Mouse (Mus musculus) liver, embryonic 14.5 days (tissue): ENCODE measurements at regions not wholly inside any gene's neighbourhood (a gene's known extent, or its start where the extent isn't known, plus 50 kb on each side); places are given as distances from the start of the nearest gene placed in this dataset.

Experiments
- ATAC-seq: fragments of 200-750 bp; cut with Nextera tagmentation; 2 replicates; pipeline ENCODE4 v1.8.0; 2017; ENCODE audit warnings: moderate number of reproducible peaks, mild to moderate bottlenecking, moderate library complexity; ENCODE audit not compliant: insufficient read depth
- DNase-seq, 3 experiments: peaks; one replicate each; pipeline ENCODE4 v3.0.0-alpha.2; 2012 to 2013; ENCODE audit warnings: low read depth in 3 of 3, low spot score in 3 of 3
- H3K27ac ChIP-seq: fragments of 300-500 bp; sonication (generic); 2 replicates; pipeline ENCODE4 v1.5.1; 2014; ENCODE audit warnings: moderate library complexity, mild to moderate bottlenecking, control low read depth, inconsistent platforms
- H3K27me3 ChIP-seq: fragments of 300-500 bp; sonication (generic); 2 replicates; pipeline ENCODE4 v1.6.1; 2014; ENCODE audit warnings: mild to moderate bottlenecking, low read length, moderate library complexity; ENCODE audit not compliant: control insufficient read depth, insufficient read depth
- H3K36me3 ChIP-seq: fragments of 300-500 bp; sonication (generic); replicated peaks from 2 replicates; pipeline ENCODE4 v1.6.1; 2014; ENCODE audit warnings: low read depth; ENCODE audit not compliant: control insufficient read depth, insufficient read depth
- H3K4me1 ChIP-seq, 2 experiments: fragments of 200-500 bp in 1 of 2; fragments of 300-500 bp in 1 of 2; sonication (generic) in 1 of 2; replicated peaks; 2 replicates each; pipeline ENCODE4 v1.6.1; 2012 to 2014; ENCODE audit warnings: antibody characterized with exemption in 1 of 2, inconsistent platforms in 1 of 2, low read length in 1 of 2; ENCODE audit not compliant: control insufficient read depth in 2 of 2, insufficient read depth in 2 of 2
- H3K4me2 ChIP-seq: fragments of 300-500 bp; sonication (generic); 2 replicates; pipeline ENCODE4 v1.6.1; 2014; ENCODE audit warnings: low read depth, mild to moderate bottlenecking, control low read depth, moderate library complexity
- H3K4me3 ChIP-seq, 2 experiments: fragments of 200-500 bp in 1 of 2; fragments of 300-500 bp in 1 of 2; sonication (generic) in 1 of 2; 2 replicates each; pipeline ENCODE4 v1.5.1; 2012 to 2014; ENCODE audit warnings: low read depth in 2 of 2, low read length in 2 of 2, mild to moderate bottlenecking in 2 of 2, control low read depth in 1 of 2, inconsistent platforms in 1 of 2, moderate library complexity in 1 of 2; ENCODE audit not compliant: insufficient read depth in 1 of 2
- H3K9ac ChIP-seq: fragments of 300-500 bp; sonication (generic); replicated peaks from 2 replicates; pipeline ENCODE4 v1.6.1; 2014; ENCODE audit warnings: mild to moderate bottlenecking, control low read depth, moderate library complexity
- H3K9me3 ChIP-seq: fragments of 300-500 bp; sonication (generic); 2 replicates; pipeline ENCODE4 v1.6.1; 2016; ENCODE audit warnings: low read length, mixed read lengths; ENCODE audit not compliant: control insufficient read depth
- CTCF ChIP-seq: IDR thresholded peaks from 2 replicates; pipeline ENCODE4 v1.5.1; 2016; ENCODE audit warnings: antibody characterized with exemption, low read depth, control low read depth
- EP300 ChIP-seq: IDR thresholded peaks from 2 replicates; pipeline ENCODE4 v1.6.1; 2016; ENCODE audit warnings: antibody characterized with exemption, low read depth
- WGBS: fragments of 180-500 bp; shearing (Covaris S2); extraction: QIAGEN DNeasy Blood & Tissue Kit; methylation state at CpG from one replicate; pipeline ENCODE4 v1.1.7; 2014; ENCODE audit not compliant: insufficient replicate concordance; 5-methylcytosine and 5-hydroxymethylcytosine counted together

DNA sequence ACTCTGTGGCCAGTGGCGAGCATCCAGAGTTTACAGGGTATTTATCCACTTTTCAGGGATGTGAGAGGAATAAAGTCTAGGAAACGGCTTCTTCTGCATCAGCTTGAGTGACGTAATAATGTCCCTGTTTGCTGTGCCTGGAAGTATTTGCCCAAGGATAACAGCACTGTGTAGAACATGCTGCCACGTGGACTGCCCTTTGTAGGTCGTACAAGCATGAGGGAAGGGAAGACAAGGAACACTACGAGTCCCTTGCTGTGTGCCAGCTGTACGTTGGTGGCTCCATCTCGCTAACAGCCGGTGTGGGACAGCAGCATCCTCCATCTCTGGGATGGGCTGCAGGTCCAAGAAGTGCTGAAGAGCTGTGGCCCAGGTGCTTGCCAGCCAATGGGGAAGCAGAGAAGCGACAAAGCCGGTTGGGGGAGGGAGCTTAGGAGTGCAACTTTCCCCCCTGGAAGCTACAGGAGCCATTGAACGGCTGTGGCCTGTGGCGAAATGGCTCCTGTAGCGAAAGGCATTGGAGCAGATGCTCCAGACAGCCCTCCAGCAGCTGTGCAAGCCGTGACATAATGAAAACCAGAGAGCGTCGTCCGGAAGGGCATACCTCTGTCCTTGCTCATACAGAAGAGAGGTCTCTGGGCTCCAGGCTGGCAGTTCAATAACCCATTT, 65.0 kb upstream of the Epcam start:
- TF ChIP-seq CTCF = no peak
- no peak overlapping the region for H3K4me3 ChIP-seq
- ATAC-seq (0 out of 2 replicates have a peak, but pooled peaks have one; percentile 38), DNase-seq (no peak)
- H3K4me1 ChIP-seq = peaks cover 0 to 6% of the 10 kb centered on the region in 2 experiments; a peak in 2 of 4 replicates
- H3K9me3 ChIP-seq = no peaks in the 10 kb centered on the region
- H3K27ac ChIP-seq = no peak overlapping the region
- no peak overlapping the region for H3K9ac ChIP-seq
- 58% methylated on average over 18 of the region's 18 CpGs for WGBS
- no peaks in the 10 kb centered on the region for H3K27me3 ChIP-seq
- H3K36me3 ChIP-seq = no peaks in the 10 kb centered on the region
- H3K4me2 ChIP-seq = peak overlapping the region; percentile 40; the same call in 1 of the 2 replicates

DNA sequence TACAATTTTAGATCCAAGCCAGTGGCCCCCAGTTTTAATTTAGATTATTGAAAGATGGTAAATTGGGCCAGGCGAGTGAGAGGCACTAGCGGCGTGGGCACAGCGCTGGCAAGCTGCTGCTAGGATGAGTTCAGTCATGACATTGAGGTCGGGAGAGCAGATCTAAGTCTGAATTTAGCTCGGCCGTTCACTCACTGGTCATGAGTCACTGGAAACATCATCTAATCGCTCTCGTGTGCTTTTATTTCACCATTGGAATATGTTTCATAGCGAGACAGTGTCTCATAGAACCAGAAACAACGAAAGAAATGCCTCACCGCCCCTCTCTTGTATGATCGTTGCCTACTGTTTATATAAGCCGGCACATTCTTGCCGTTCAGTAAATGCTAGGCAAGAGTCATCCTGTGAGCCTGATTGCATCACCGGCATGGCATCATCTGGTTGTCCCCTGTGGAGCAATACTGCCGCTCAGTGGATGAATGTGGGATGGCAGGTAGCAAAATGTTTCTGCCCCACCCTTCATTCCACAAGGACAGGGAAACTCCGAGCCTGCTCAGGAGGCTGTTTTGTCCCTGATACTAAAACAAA, 64.3 kb upstream of the Epcam start:
- H3K9ac ChIP-seq = no peak overlapping the region
- H3K4me3 ChIP-seq = no peak overlapping the region
- ATAC-seq (peak; percentile 65; the same call in 1 of the 2 replicates), DNase-seq (peak; percentile 63 to 68 (median 64))
- no peaks in the 10 kb centered on the region for H3K27me3 ChIP-seq
- H3K9me3 ChIP-seq = no peaks in the 10 kb centered on the region
- no peak overlapping the region for H3K27ac ChIP-seq
- peak overlapping the region; percentile 40 for H3K4me2 ChIP-seq
- H3K4me1 ChIP-seq = peaks cover 0 to 6% of the 10 kb centered on the region in 2 experiments; a peak in 1 of 4 replicates
- TF ChIP-seq CTCF (peak; percentile 99), EP300 (no peak)
- no peaks in the 10 kb centered on the region for H3K36me3 ChIP-seq
- WGBS = 16% methylated on average over 18 of the region's 18 CpGs

DNA sequence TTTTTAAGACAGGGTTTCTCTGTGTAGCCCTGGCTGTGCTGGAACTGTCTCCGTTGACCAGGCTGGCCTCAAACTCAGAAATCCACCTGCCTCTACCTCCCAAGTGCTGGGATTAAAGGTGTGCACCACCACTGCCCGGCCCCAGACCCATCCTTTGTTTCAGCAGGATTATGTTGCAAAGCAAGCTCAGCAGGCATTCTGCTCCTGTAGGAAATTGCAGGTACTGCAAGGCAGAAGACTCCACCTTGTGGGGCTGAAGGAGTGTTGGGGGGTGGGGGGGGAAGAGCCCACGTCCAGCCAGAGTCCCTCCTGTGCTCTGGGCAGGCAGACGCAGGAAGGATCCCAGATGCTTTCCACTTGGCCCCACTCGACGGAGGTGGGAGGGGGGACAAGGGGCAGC, 52.2 kb upstream of the Epcam start:
- TF ChIP-seq EP300 (no peak), CTCF (no peak)
- Histone ChIP-seq H3K4me2 (no peak overlapping the region), H3K9ac (no peak overlapping the region), H3K9me3 (no peaks in the 10 kb centered on the region), H3K27me3 (no peaks in the 10 kb centered on the region), H3K27ac (no peak overlapping the region), H3K4me1 (no peaks in the 10 kb centered on the region), H3K36me3 (no peaks in the 10 kb centered on the region), H3K4me3 (no peak overlapping the region)
- 38% methylated on average over 6 of the region's 6 CpGs for WGBS
- ATAC-seq (no peak), DNase-seq (no peak)

DNA sequence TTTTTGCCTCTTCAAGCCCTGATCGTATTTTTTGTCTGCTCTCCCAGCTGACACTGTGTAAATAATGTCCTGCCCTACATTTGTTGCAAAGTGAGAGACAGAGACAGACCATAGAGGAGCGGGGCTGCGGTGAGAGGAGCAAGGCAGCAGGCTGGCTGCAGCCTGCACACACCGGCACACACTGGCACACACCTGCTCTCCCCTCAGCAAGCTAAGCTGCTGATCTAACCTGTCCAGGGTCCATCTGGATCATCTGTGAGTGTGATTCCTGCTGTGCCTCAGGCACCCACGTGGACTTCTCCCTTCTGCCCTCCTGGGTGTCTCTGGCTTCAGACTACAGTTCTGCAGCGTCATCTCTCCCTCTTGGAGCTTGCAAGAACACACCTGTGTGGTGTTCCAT, 50.4 kb upstream of the Epcam start:
- ATAC-seq = no peak
- TF ChIP-seq CTCF (no peak), EP300 (no peak)
- WGBS = 51% methylated on average over 6 of the region's 6 CpGs

More for the DNA sequence above, 50.4 kb upstream of the Epcam start:
- H3K27me3 ChIP-seq = no peaks in the 10 kb centered on the region
- no peak overlapping the region for H3K4me3 ChIP-seq
- no peaks in the 10 kb centered on the region for H3K36me3 ChIP-seq
- no peaks in the 10 kb centered on the region for H3K9me3 ChIP-seq
- DNase-seq = no peak
- no peaks in the 10 kb centered on the region for H3K4me1 ChIP-seq
- H3K27ac ChIP-seq = no peak overlapping the region
- no peak overlapping the region for H3K4me2 ChIP-seq
- no peak overlapping the region for H3K9ac ChIP-seq
